Mouse (Mus musculus): ENCODE measurements at regions not wholly inside any gene's neighbourhood (a gene's known extent, or its start where the extent isn't known, plus 50 kb on each side); places are given as distances from the start of the nearest gene placed in this dataset.

GRCm38 (mm10) chr4:56621782-56622181, 118.1 kb upstream of the Gm26657 start:
- H3K4me1 ChIP-seq (ENCODE audit: control insufficient read depth, insufficient read depth, low read length) = no peaks in the 10 kb centered on the region
- H3K4me3 ChIP-seq (ENCODE audit: insufficient read depth, low read length) = no peak overlapping the region
- no peak overlapping the region for H3K27ac ChIP-seq (ENCODE audit: insufficient read depth, low read length)
- no peak for TF ChIP-seq POLR2A (IDR thresholded peaks at IDR 0.05; ENCODE audit: extremely low read depth, insufficient read depth, low read length)
- no peak for TF ChIP-seq CTCF (IDR thresholded peaks at IDR 0.05; ENCODE audit: extremely low read depth, insufficient read depth, low read length)

DNA sequence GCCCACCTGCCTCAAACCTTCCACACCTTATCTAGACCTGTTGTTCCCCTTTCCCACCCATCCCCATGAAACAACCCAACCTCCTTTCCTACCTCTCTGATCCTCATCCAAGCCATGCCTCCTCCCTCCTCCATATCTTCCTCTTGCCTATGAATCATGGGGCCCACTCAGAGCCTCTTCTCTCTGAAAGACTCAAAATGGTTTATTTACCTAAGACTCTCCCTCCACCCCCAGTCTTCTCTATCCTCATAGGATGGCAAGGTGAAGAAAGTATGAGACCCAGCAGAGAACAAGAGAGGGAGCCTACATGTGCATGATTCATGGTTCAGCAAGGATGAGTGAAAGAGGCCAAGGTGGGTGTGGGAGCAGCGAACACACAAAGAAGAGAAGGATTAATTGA, 118.5 kb upstream of the Gm26657 start:
- Histone ChIP-seq H3K4me1 (ENCODE audit: control insufficient read depth, insufficient read depth, low read length) (no peaks in the 10 kb centered on the region), H3K27ac (ENCODE audit: insufficient read depth, low read length) (no peak overlapping the region), H3K4me3 (ENCODE audit: insufficient read depth, low read length) (no peak overlapping the region)
- no peak for TF ChIP-seq CTCF (IDR thresholded peaks at IDR 0.05; ENCODE audit: extremely low read depth, insufficient read depth, low read length)
- no peak for TF ChIP-seq POLR2A (IDR thresholded peaks at IDR 0.05; ENCODE audit: extremely low read depth, insufficient read depth, low read length)

- H3K4me1 ChIP-seq (ENCODE audit: control insufficient read depth, insufficient read depth, low read length) = no peaks in the 10 kb centered on the region
- TF ChIP-seq POLR2A (IDR thresholded peaks at IDR 0.05; ENCODE audit: extremely low read depth, insufficient read depth, low read length) = no peak
- TF ChIP-seq CTCF (IDR thresholded peaks at IDR 0.05; ENCODE audit: extremely low read depth, insufficient read depth, low read length) = no peak
- no peak overlapping the region for H3K27ac ChIP-seq (ENCODE audit: insufficient read depth, low read length)
- H3K4me3 ChIP-seq (ENCODE audit: insufficient read depth, low read length) = no peak overlapping the region
Observed at GRCm38 (mm10) chr4:56620628-56621027, 119.2 kb upstream of the Gm26657 start.

- H3K4me1 ChIP-seq (ENCODE audit: control insufficient read depth, insufficient read depth, low read length) = no peaks in the 10 kb centered on the region
- no peak overlapping the region for H3K27ac ChIP-seq (ENCODE audit: insufficient read depth, low read length)
- H3K4me3 ChIP-seq (ENCODE audit: insufficient read depth, low read length) = no peak overlapping the region
- TF ChIP-seq CTCF (IDR thresholded peaks at IDR 0.05; ENCODE audit: extremely low read depth, insufficient read depth, low read length) (no peak), POLR2A (IDR thresholded peaks at IDR 0.05; ENCODE audit: extremely low read depth, insufficient read depth, low read length) (no peak)
Observed at GRCm38 (mm10) chr4:56619803-56620202, 120.1 kb upstream of the Gm26657 start.

GRCm38 (mm10) chr4:56619054-56619453, 120.8 kb upstream of the Gm26657 start:
- Histone ChIP-seq H3K4me3 (ENCODE audit: insufficient read depth, low read length) (no peak overlapping the region), H3K4me1 (ENCODE audit: control insufficient read depth, insufficient read depth, low read length) (no peaks in the 10 kb centered on the region), H3K27ac (ENCODE audit: insufficient read depth, low read length) (no peak overlapping the region)
- no peak for TF ChIP-seq POLR2A (IDR thresholded peaks at IDR 0.05; ENCODE audit: extremely low read depth, insufficient read depth, low read length)
- no peak for TF ChIP-seq CTCF (IDR thresholded peaks at IDR 0.05; ENCODE audit: extremely low read depth, insufficient read depth, low read length)

DNA sequence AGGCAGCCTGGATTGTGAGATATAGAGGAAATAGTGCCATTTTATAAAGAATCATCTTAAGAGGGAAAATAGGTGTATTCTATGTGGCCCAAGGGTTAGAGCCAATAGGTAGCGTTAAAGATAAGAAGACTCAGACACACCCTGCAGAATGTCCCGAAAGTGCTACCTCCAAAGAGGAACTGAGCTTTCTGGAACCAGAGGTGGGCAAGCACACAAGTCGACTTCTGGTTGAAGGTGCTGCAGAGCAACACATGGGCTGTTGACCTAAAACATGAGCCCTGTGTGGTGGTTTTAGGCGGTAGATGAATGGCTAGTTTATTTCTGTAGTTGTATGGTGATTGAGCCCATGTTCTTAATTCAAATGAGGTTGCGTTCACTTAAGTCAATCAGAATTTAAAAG, 121.4 kb upstream of the Gm26657 start:
- no peaks in the 10 kb centered on the region for H3K4me1 ChIP-seq (ENCODE audit: control insufficient read depth, insufficient read depth, low read length)
- H3K4me3 ChIP-seq (ENCODE audit: insufficient read depth, low read length) = no peak overlapping the region
- no peak overlapping the region for H3K27ac ChIP-seq (ENCODE audit: insufficient read depth, low read length)
- TF ChIP-seq CTCF (IDR thresholded peaks at IDR 0.05; ENCODE audit: extremely low read depth, insufficient read depth, low read length) (no peak), POLR2A (IDR thresholded peaks at IDR 0.05; ENCODE audit: extremely low read depth, insufficient read depth, low read length) (no peak)

DNA sequence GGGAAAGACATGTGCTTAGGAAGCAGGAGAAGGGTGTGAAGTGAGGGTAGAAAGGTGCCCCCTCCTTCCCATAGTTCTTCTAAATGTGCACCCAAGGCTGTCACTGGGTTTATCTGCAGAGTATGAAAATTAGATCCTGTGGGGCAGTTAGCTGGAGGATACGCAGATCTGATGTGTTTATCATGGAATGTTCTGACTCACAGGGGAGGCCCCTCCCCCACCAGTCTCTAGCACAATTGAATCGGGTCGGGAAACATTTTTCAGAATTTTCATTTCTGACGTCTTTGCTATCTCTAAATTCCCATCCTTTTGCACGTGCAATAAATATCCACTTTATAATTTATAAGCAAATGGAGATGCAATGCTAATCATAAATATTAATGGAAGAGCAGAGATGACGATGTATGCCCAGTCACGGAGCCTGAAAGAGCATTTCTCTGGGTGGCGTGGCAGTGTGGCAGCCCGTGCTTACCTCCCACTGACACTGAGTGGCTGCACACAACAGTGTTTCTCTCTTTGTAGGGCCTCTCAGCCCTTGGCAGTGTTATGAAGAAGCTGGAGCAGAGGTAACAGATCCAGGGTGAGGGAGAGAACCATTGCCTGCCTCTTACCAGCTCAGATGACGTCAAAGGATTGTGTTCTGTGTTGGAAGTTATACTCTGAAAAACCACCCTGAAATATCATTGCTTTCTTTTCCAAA, 122.1 kb upstream of the Gm26657 start:
- Histone ChIP-seq H3K4me1 (ENCODE audit: control insufficient read depth, insufficient read depth, low read length) (no peaks in the 10 kb centered on the region), H3K27ac (ENCODE audit: insufficient read depth, low read length) (no peak overlapping the region), H3K4me3 (ENCODE audit: insufficient read depth, low read length) (no peak overlapping the region)
- TF ChIP-seq POLR2A (IDR thresholded peaks at IDR 0.05; ENCODE audit: extremely low read depth, insufficient read depth, low read length) (no peak), CTCF (IDR thresholded peaks at IDR 0.05; ENCODE audit: extremely low read depth, insufficient read depth, low read length) (no peak)

DNA sequence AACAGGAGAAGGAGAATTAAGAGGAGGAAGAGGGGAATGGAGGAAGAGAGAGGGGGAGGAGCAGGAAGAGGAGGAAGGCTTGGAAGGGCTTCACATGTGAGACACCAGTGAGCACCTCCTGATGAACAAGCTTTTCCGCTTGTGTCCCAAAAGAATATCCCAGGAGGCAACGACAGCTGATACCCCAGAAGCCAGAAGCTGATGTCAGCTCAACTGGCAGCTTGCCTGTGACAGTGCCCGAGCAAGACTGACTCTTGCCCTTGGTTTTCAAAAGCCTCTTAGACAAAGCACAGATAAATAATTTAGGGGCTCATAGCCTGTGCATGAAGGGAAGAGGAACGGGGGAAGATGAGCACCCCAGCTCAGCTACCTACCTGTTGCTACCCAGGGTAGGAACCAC, 127.5 kb upstream of the Gm26657 start:
- no peak overlapping the region for H3K4me3 ChIP-seq (ENCODE audit: insufficient read depth, low read length)
- TF ChIP-seq POLR2A (IDR thresholded peaks at IDR 0.05; ENCODE audit: extremely low read depth, insufficient read depth, low read length) (no peak), CTCF (IDR thresholded peaks at IDR 0.05; ENCODE audit: extremely low read depth, insufficient read depth, low read length) (no peak)
- H3K4me1 ChIP-seq (ENCODE audit: control insufficient read depth, insufficient read depth, low read length) = no peaks in the 10 kb centered on the region
- no peak overlapping the region for H3K27ac ChIP-seq (ENCODE audit: insufficient read depth, low read length)

- no peaks in the 10 kb centered on the region for H3K4me1 ChIP-seq (ENCODE audit: control insufficient read depth, insufficient read depth, low read length)
- H3K4me3 ChIP-seq (ENCODE audit: insufficient read depth, low read length) = no peak overlapping the region
- H3K27ac ChIP-seq (ENCODE audit: insufficient read depth, low read length) = no peak overlapping the region
- TF ChIP-seq POLR2A (IDR thresholded peaks at IDR 0.05; ENCODE audit: extremely low read depth, insufficient read depth, low read length) = no peak
- no peak for TF ChIP-seq CTCF (IDR thresholded peaks at IDR 0.05; ENCODE audit: extremely low read depth, insufficient read depth, low read length)
Observed at GRCm38 (mm10) chr4:56611751-56612150, 128.1 kb upstream of the Gm26657 start.

DNA sequence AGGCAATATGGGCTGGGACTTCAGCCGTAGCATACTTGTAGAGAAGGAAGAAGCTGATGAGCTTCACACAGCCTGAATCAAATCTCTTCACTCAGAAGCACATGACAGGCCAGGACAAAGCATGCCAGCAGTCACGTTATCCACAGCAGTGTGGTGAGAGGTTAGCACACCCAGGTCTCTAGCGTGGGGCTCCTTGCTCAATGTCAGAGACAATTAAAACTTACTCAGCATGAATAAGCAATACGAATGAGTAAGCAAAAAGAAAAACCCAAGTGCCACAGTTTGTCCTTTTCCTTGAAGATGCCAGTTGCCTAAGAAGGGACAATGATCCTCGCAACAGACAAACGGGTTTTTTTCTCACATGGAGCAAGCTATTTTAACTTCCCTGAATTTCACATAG, 129.6 kb upstream of the Gm26657 start:
- H3K27ac ChIP-seq (ENCODE audit: insufficient read depth, low read length) = no peak overlapping the region
- TF ChIP-seq POLR2A (IDR thresholded peaks at IDR 0.05; ENCODE audit: extremely low read depth, insufficient read depth, low read length) (no peak), CTCF (IDR thresholded peaks at IDR 0.05; ENCODE audit: extremely low read depth, insufficient read depth, low read length) (no peak)
- no peaks in the 10 kb centered on the region for H3K4me1 ChIP-seq (ENCODE audit: control insufficient read depth, insufficient read depth, low read length)
- no peak overlapping the region for H3K4me3 ChIP-seq (ENCODE audit: insufficient read depth, low read length)
